Mouse (Mus musculus) C2C12 (cell line): ENCODE data around the gene Cyp2c70.
"Not testable (repeated sequence)": the region's sequence is repeated elsewhere in the genome, so short reads cannot be mapped to it uniquely, and the experiment has no call there.

ENCODE experiments used
- CTCF ChIP-seq: IDR thresholded peaks from one replicate; pipeline ENCODE4 v1.5.1; 2011; ENCODE audit not compliant: control insufficient read depth, insufficient read depth, insufficient read length
- MYOG ChIP-seq: IDR thresholded peaks from one replicate; pipeline ENCODE4 v1.6.1; 2011; ENCODE audit not compliant: control insufficient read depth, insufficient read length; ENCODE audit errors: extremely low read depth
- USF1 ChIP-seq: IDR thresholded peaks from one replicate; pipeline ENCODE4 v1.6.1; 2011; ENCODE audit warnings: low read depth, mild to moderate bottlenecking, control low read depth, moderate library complexity

GRCm38 (mm10) chr19:40168391-40168790 is 18.7 kb downstream of the Cyp2c70 start:
- not testable (repeated sequence) for TF ChIP-seq CTCF, MYOG, USF1
